Mouse (Mus musculus): ENCODE data around the gene Srprb. TPM values are rescaled to one million over a fixed set of nuclear protein-coding genes. Genes with fewer than 3 reads are reported as not detected.

Gene Srprb
- total RNA-seq, 1 experiment = 75.5 TPM

DNA sequence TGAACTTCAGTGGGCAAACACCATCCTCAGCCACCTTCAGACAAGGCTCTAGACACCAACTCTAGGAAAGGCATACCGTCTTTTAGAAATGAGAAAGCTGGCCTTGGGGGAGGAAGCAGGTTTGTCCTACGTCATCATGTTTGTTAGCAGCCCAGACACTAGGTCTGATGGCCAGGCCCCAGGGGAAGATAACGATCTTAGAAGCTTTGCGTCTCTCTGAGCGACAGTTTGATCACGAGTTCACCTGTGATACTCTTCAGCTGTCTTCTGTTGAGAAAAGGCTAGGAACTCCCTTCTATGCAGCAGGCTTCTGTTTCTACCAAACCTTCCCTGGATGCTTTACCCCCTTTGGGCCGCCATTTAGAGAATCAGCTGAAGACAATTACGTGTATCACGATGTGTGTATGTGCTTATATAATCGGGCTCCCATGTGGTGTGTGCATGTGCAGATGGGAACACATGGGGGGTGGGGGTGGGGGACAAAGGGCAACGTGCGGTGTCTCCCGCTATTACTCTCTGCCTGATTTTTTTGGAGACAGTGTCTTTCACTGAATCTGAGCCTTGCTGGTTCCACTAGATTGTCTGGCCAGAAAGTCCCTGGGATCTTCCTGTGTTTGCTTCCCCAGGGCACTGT lies 26.6 kb upstream of the Srprb start:
- no peak overlapping the region for H3K4me3 ChIP-seq (ENCODE audit: insufficient read depth in 1 of 2, low read depth in 1 of 2, low read length in 2 of 2, poor library complexity in 1 of 2, severe bottlenecking in 1 of 2)
- in situ Hi-C loops (cut with MboI; ENCODE audit: low sequenced_read_pairs in 2 of 2, unreplicated experiment in 2 of 2) = loop anchor here in 1 of 2 experiments (5.0 kb wide), 1 partner anchor 74 kb away; no protein-coding TSS in a partner anchor
- peaks cover 0 to 12% of the 10 kb centered on the region in 2 experiments; a peak in 1 of 4 replicates for H3K4me1 ChIP-seq (ENCODE audit: control insufficient read depth in 2 of 2, insufficient read depth in 2 of 2, low read length in 2 of 2, poor library complexity in 1 of 2)
- H3K9ac ChIP-seq (ENCODE audit: insufficient read depth, low read depth, low read length, poor library complexity, severe bottlenecking) = no peak overlapping the region
- H3K27ac ChIP-seq (ENCODE audit: insufficient read depth, low read depth, low read length, poor library complexity, severe bottlenecking) = no peak overlapping the region
- no peaks in the 10 kb centered on the region for H3K9me3 ChIP-seq (ENCODE audit: control insufficient read depth, insufficient read depth, low read depth, low read length)
- TF ChIP-seq HCFC1 (IDR thresholded peaks at IDR 0.05; ENCODE audit: borderline replicate concordance, insufficient read depth, low read length) (no peak), CHD2 (IDR thresholded peaks at IDR 0.05; ENCODE audit: low read depth, low read length) (no peak), ZNF384 (IDR thresholded peaks at IDR 0.05; ENCODE audit: low read depth, low read length) (no peak), ZC3H11A (IDR thresholded peaks at IDR 0.05; ENCODE audit: borderline replicate concordance, low read depth, low read length) (no peak), MAFK (IDR thresholded peaks at IDR 0.05; ENCODE audit: insufficient read depth, low read depth, low read length) (no peak)
- DNase-seq (ENCODE audit: low read depth, low spot score) = no peak
- H3K36me3 ChIP-seq (ENCODE audit: control insufficient read depth, insufficient read depth, low read length, poor library complexity, severe bottlenecking) = no peaks in the 10 kb centered on the region

DNA sequence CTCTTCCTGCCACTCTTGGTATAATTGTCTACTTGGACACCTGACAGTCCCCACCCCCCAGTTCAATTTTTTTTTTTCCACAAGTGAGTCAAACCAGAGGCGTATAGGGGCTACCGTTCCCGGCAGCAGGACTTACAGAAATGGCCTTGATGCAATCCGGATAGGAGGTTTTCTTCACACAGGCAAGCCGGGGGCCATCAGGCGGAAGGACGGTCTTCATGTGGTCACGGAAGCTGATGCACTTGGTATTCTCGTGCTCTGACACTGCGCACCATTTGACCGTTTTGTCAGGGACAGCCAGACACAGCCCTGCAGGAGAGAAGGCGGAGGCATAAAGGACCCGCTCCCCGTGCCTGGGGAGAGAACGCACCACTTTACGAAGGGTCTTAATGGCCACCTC lies 25.8 kb upstream of the Srprb start:
- Histone ChIP-seq H3K4me3 (ENCODE audit: insufficient read depth in 1 of 2, low read depth in 1 of 2, low read length in 2 of 2, poor library complexity in 1 of 2, severe bottlenecking in 1 of 2) (no peak overlapping the region), H3K9ac (ENCODE audit: insufficient read depth, low read depth, low read length, poor library complexity, severe bottlenecking) (no peak overlapping the region), H3K36me3 (ENCODE audit: control insufficient read depth, insufficient read depth, low read length, poor library complexity, severe bottlenecking) (no peaks in the 10 kb centered on the region), H3K27ac (ENCODE audit: insufficient read depth, low read depth, low read length, poor library complexity, severe bottlenecking) (no peak overlapping the region), H3K9me3 (ENCODE audit: control insufficient read depth, insufficient read depth, low read depth, low read length) (no peaks in the 10 kb centered on the region), H3K4me1 (ENCODE audit: control insufficient read depth in 2 of 2, insufficient read depth in 2 of 2, low read length in 2 of 2, poor library complexity in 1 of 2) (peaks cover 0 to 12% of the 10 kb centered on the region in 2 experiments; a peak in 1 of 4 replicates)
- in situ Hi-C loops (cut with MboI; ENCODE audit: low sequenced_read_pairs in 2 of 2, unreplicated experiment in 2 of 2) = loop anchor here in 1 of 2 experiments (5.0 kb wide), 1 partner anchor 75 kb away; no protein-coding TSS in a partner anchor
- TF ChIP-seq MAFK (IDR thresholded peaks at IDR 0.05; ENCODE audit: insufficient read depth, low read depth, low read length) = no peak
- no peak for TF ChIP-seq ZNF384 (IDR thresholded peaks at IDR 0.05; ENCODE audit: low read depth, low read length)
- no peak for TF ChIP-seq CHD2 (IDR thresholded peaks at IDR 0.05; ENCODE audit: low read depth, low read length)
- no peak for TF ChIP-seq HCFC1 (IDR thresholded peaks at IDR 0.05; ENCODE audit: borderline replicate concordance, insufficient read depth, low read length)
- TF ChIP-seq ZC3H11A (IDR thresholded peaks at IDR 0.05; ENCODE audit: borderline replicate concordance, low read depth, low read length) = no peak
- no peak for DNase-seq (ENCODE audit: low read depth, low spot score)

DNA sequence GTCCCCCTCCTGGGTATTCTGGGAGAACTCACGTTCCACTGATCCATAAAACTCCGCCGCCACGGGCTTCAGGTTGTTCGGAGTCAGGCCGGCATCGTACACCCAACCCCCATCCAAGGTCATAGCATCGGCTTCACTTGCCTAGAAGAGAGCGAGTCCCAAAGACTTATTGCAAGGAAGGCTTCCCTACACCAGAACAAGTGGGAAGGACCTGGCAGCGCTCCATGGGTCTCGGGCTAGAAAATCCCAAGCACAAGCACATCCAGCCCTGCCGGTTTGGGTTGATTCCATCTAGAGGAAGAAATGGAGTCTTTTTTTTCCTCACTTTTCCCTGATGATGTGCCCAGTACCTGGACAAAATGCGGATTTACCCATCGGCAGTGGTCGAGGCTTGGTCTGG lies 24.9 kb upstream of the Srprb start:
- Histone ChIP-seq H3K36me3 (ENCODE audit: control insufficient read depth, insufficient read depth, low read length, poor library complexity, severe bottlenecking) (no peaks in the 10 kb centered on the region), H3K9me3 (ENCODE audit: control insufficient read depth, insufficient read depth, low read depth, low read length) (no peaks in the 10 kb centered on the region), H3K4me1 (ENCODE audit: control insufficient read depth in 2 of 2, insufficient read depth in 2 of 2, low read length in 2 of 2, poor library complexity in 1 of 2) (peaks cover 0 to 12% of the 10 kb centered on the region in 2 experiments; a peak in 1 of 4 replicates), H3K4me3 (ENCODE audit: insufficient read depth in 1 of 2, low read depth in 1 of 2, low read length in 2 of 2, poor library complexity in 1 of 2, severe bottlenecking in 1 of 2) (no peak overlapping the region), H3K9ac (ENCODE audit: insufficient read depth, low read depth, low read length, poor library complexity, severe bottlenecking) (no peak overlapping the region), H3K27ac (ENCODE audit: insufficient read depth, low read depth, low read length, poor library complexity, severe bottlenecking) (no peak overlapping the region)
- no peak for DNase-seq (ENCODE audit: low read depth, low spot score)
- TF ChIP-seq CHD2 (IDR thresholded peaks at IDR 0.05; ENCODE audit: low read depth, low read length) (no peak), ZNF384 (IDR thresholded peaks at IDR 0.05; ENCODE audit: low read depth, low read length) (no peak), HCFC1 (IDR thresholded peaks at IDR 0.05; ENCODE audit: borderline replicate concordance, insufficient read depth, low read length) (no peak), MAFK (IDR thresholded peaks at IDR 0.05; ENCODE audit: insufficient read depth, low read depth, low read length) (no peak), ZC3H11A (IDR thresholded peaks at IDR 0.05; ENCODE audit: borderline replicate concordance, low read depth, low read length) (no peak)
- in situ Hi-C loops (cut with MboI; ENCODE audit: low sequenced_read_pairs in 2 of 2, unreplicated experiment in 2 of 2) = loop anchor here in 1 of 2 experiments (5.0 kb wide), 1 partner anchor 75 kb away; no protein-coding TSS in a partner anchor

DNA sequence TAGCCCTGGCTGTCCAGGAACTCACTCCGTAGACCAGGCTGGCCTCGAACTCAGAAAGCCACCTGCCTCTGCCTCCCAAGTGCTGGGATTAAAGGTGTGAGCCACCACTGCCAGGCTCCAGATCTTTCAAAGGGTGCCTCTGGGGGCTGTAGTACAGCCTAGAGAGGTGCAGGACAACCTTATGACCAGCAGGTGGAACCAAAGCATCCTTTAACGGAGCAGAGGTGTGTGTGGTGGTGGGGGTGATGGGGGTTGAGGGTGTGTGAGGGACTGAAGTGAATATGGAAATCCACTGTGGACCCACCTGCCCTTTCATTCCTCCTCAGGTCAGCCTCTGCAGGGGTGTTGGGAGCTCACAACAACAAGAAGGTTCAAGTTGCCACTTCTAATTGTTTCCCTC lies 23.5 kb upstream of the Srprb start:
- no peak overlapping the region for H3K4me3 ChIP-seq (ENCODE audit: insufficient read depth in 1 of 2, low read depth in 1 of 2, low read length in 2 of 2, poor library complexity in 1 of 2, severe bottlenecking in 1 of 2)
- peak; percentile 54 for DNase-seq (ENCODE audit: low read depth, low spot score)
- in situ Hi-C loops (cut with MboI; ENCODE audit: low sequenced_read_pairs in 2 of 2, unreplicated experiment in 2 of 2) = loop anchor here in 1 of 2 experiments (5.0 kb wide), 1 partner anchor 77 kb away; no protein-coding TSS in a partner anchor
- H3K36me3 ChIP-seq (ENCODE audit: control insufficient read depth, insufficient read depth, low read length, poor library complexity, severe bottlenecking) = no peaks in the 10 kb centered on the region
- H3K4me1 ChIP-seq (ENCODE audit: control insufficient read depth in 2 of 2, insufficient read depth in 2 of 2, low read length in 2 of 2, poor library complexity in 1 of 2) = peaks cover 0 to 11% of the 10 kb centered on the region in 2 experiments; a peak in 1 of 4 replicates
- no peaks in the 10 kb centered on the region for H3K9me3 ChIP-seq (ENCODE audit: control insufficient read depth, insufficient read depth, low read depth, low read length)
- H3K9ac ChIP-seq (ENCODE audit: insufficient read depth, low read depth, low read length, poor library complexity, severe bottlenecking) = no peak overlapping the region
- no peak overlapping the region for H3K27ac ChIP-seq (ENCODE audit: insufficient read depth, low read depth, low read length, poor library complexity, severe bottlenecking)
- TF ChIP-seq ZNF384 (IDR thresholded peaks at IDR 0.05; ENCODE audit: low read depth, low read length) = no peak
- TF ChIP-seq ZC3H11A (IDR thresholded peaks at IDR 0.05; ENCODE audit: borderline replicate concordance, low read depth, low read length) = 0 out of 2 replicates have a peak, but pooled peaks have one; percentile 3
- TF ChIP-seq CHD2 (IDR thresholded peaks at IDR 0.05; ENCODE audit: low read depth, low read length) = no peak

Data from ES-E14 (cell line).